Mouse (Mus musculus): ENCODE measurements at regions not wholly inside any gene's neighbourhood (a gene's known extent, or its start where the extent isn't known, plus 50 kb on each side); places are given as distances from the start of the nearest gene placed in this dataset.

DNA sequence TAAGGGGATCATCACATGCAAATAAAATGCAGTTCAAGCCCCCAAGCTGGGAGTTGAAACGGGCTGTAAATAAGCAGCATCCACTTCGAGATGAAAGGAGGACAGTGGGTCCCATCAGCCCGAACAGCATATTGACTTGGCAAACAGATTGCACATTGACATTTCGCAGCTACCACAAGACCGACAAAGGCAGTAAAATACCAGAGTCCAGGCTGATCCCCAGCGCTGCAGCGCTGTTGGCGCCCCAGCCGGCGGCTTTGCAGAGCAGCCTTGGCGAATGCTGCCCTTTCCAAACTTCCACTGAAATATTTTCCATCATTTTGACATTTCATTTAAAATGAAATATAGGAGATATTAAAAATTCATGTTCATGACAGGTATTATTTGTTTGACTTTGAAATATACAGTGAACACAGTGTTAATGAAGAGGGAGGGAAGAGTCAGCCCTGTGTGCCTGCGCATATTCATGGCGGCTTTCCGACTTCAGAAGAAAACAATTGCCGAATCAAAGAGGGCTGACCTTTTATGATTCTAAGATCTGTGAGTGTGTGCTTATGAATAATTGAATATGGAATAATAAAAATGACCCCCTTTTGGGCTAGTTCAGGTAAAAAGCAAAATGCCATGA, 98.4 kb downstream of the Sqor start:
- DNase-seq (ENCODE audit: low spot score), result no peak

DNA sequence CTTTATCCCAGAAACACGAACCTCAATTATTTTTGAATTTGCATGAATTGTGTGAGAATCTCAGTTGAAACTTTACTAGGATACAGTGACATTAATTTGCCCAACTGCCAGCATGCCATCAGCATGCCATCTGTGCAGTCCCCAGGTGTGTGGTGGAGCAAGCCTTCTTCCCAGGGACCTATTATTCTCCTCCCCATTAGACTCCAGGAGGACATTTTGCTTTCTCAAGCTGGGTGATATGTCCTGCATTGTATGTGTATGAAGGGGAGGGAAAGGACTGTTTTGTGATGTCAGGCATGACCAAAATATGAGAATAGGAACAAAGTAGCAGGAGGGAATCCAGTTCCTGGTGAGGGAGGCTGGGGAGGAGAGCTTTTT, 98.9 kb downstream of the Sqor start:
- DNase-seq (ENCODE audit: low spot score), result no peak

DNA sequence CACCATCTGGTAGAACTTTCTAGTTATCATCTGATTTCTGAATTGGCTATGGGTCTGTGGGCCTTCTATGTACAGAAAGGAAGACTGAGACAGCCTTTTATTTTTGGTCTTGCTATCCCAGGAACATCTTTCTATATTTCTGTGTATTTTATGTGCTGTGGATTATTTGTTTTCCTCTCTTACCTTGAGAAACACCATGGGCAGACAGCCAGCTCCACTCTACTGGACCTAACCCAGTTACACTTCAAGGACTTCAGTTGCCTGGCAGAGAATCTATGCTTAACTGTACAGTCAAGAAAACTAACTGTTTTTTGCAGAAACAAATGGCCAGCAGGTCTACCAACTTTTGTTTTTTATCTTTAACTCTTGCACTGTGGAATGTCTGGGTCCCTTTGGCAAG, 122.1 kb downstream of the Sqor start:
- DNase-seq (ENCODE audit: low spot score), result no peak

GRCm38 (mm10) chr2:122887526-122887925, 122.5 kb downstream of the Sqor start:
- no peak for DNase-seq (ENCODE audit: low spot score)

DNA sequence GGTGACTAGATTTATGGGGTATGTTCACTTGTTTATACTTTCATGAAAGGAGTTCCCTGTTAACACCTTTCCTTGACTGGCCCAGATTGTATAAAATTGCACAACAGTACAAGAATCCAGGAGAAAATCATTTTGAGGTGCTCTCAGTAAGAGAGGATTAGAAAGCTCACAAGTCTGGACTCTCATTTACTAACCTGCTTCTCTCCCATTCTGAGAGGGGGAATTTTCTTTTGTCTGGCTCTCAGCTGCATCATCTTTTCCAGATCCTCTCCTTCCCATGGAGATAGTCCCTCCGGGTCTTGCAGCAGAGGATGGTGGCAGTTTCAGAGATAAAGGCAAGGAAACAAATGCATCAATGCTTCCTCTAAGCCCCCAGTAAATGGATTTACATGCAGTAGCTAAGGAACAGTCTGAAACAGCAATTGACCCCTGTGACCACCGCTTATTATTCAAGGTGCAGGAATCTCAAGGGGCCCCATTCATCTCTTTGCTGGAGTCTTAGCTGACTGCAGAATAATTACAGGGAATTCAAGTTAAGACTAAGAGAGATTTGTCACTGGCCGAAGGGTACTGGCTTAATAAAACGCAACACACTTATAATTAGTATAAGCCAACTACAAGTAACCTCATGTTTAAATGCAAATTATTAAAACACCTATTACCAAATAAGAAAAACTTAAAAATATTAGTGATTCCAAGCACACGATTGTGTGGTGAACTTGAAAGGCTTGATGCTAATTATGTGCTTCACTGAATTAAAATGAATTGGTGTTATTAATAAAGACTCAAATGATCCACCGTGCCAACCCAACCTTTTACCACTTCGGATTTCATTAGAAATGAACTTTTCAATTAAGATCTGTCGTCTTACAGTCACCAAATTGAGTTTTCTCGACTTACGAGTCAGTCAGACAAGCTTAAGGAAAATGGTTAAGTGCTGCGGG, 140.4 kb downstream of the Sqor start:
- peak; percentile 78 for DNase-seq (ENCODE audit: low spot score)

DNA sequence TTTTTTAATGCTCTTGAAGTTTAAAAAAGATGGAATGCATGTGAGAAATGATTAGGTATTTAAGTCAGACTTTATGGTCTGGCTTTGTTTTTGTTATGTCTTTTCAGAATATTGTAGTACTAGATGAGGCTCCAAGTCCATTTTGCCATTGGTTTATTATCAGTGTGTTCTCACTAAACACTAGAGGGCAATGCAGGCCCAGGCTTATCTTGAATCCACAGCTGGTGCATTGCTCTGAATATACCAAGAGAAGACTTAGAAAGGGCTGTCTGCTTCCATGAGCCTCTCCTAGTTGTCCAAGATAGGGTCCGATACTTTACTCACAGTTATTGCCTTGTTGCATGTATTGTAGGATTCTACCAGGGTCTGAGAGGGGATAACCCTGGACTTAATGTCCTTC, 151.7 kb downstream of the Sqor start:
- peak; percentile 39 for DNase-seq (ENCODE audit: low spot score)

GRCm38 (mm10) chr2:122937922-122938321, 172.9 kb downstream of the Sqor start:
- peak; percentile 34 for DNase-seq (ENCODE audit: low spot score)

DNA sequence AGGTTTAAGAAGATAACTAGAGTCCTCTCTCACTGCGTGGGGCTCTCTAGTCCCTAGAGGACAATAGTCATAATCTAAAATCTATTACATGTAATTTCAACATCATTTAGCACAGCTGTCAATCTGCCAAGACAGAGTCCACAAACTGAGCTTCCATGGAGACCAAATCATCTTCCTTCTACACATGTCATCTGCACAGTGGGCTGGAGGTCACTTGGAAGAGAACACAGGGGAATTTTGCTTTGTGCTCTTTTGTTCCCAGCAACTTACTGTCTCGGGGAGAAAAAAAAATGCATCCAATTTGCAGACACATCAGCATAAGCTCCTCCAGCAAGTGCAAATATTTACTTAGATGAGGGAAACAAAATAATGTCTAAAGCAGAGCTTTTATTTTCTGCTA, 179.8 kb downstream of the Sqor start:
- no peak for DNase-seq (ENCODE audit: low spot score)

DNA sequence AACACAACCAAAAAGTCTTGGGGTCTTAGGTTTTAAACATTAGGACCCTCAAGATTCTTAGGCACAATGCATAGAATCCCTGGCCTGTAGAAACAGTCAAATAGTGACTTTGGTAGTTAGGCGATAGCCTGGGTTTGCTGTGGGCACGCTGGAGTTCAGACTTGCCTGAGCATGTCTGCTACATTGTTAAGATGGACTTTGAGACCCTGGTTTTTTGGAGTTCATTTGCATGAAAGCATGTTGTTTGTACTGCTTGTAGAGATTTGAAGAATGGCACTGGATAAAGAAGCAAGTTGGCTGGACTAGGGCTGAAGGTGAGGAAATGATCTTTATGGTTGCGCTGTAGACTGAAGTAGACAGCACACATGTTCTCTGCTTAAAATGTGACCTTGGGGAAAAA, 180.9 kb downstream of the Sqor start:
- no peak for DNase-seq (ENCODE audit: low spot score)

DNA sequence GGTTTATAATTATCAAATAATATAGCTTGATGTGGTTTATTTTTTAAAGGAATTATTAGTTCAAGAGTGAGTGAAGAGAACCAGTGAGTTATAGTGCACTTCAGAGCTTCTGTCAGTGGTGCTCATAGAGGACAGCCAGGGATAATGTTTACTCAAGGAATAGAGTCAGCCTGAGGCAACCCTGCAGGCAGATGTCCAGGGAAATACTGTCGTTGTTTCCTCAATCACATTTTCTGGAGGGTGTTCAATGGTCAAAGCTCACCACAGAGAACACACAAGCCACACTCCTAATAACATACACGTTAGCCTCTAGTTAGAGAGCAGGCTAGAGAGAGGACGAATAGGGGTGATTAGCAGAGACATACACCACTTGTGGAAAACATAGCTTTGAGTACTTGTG, 184.0 kb downstream of the Sqor start:
- no peak for DNase-seq (ENCODE audit: low spot score)

GRCm38 (mm10) chr2:122961701-122962100, 196.7 kb downstream of the Sqor start:
- no peak for DNase-seq (ENCODE audit: low spot score)

- no peak for DNase-seq (ENCODE audit: low spot score)
These were observed 204.0 kb downstream of the Sqor start for GRCm38 (mm10) chr2:122968809-122969628.

All from embryo, embryonic 10.5 days (tissue).